Mouse (Mus musculus): ENCODE data around the gene Ssmem1.

GRCm38 (mm10) chr6:30462822-30463221, 46.8 kb upstream of the Ssmem1 start:
- TF ChIP-seq CTCF (IDR thresholded peaks at IDR 0.05; ENCODE audit: borderline replicate concordance, insufficient read depth, low read depth, low read length) (no peak), POLR2A (IDR thresholded peaks at IDR 0.05; ENCODE audit: borderline replicate concordance, insufficient read depth, low read length) (no peak)
